Mouse (Mus musculus): ENCODE results near the gene Slc4a7. TPM values are rescaled to one million over a fixed set of nuclear protein-coding genes. Genes with fewer than 3 reads are reported as not detected.
A peak's percentile ranks its signal among the peaks of the same experiment; 100 is the strongest.
"Not testable (repeated sequence)": the region's sequence is repeated elsewhere in the genome, so short reads cannot be mapped to it uniquely, and the experiment has no call there.

Slc4a7 gene
- polyA plus RNA-seq, 1 experiment from 2014 or later = 8.5 TPM

GRCm38 (mm10) chr14:14786979-14787378 is 84.9 kb downstream of the Slc4a7 start:
- H3K27me3 ChIP-seq (replicated peaks; ENCODE audit: control insufficient read depth, insufficient read depth, low read length) = no peaks in the 10 kb centered on the region
- WGBS = 66% methylated on average over 1 of the region's 1 CpGs
- peaks cover 10% of the 10 kb centered on the region; the same call in 1 of the 2 replicates for H3K36me3 ChIP-seq (ENCODE audit: control insufficient read depth, insufficient read depth)
- H3K9me3 ChIP-seq (ENCODE audit: control insufficient read depth) = no peaks in the 10 kb centered on the region
- 0 out of 2 replicates have a peak, but pooled peaks have one; percentile 31 for ATAC-seq
- H3K9ac ChIP-seq (ENCODE audit: low read depth, low read length) = no peak overlapping the region
- no peak overlapping the region for H3K4me3 ChIP-seq (ENCODE audit: low read depth, low read length)
- no peak overlapping the region for H3K27ac ChIP-seq (ENCODE audit: low read depth, low read length)
- 0 out of 2 replicates have a peak, but pooled peaks cover 3% of the 10 kb centered on the region for H3K4me1 ChIP-seq (replicated peaks; ENCODE audit: control insufficient read depth, insufficient read depth, low read length)
- H3K4me2 ChIP-seq (replicated peaks; ENCODE audit: low read depth) = no peak overlapping the region
- peak; percentile 46 for TF ChIP-seq CTCF (IDR thresholded peaks at IDR 0.05; ENCODE audit: low read depth)

DNA sequence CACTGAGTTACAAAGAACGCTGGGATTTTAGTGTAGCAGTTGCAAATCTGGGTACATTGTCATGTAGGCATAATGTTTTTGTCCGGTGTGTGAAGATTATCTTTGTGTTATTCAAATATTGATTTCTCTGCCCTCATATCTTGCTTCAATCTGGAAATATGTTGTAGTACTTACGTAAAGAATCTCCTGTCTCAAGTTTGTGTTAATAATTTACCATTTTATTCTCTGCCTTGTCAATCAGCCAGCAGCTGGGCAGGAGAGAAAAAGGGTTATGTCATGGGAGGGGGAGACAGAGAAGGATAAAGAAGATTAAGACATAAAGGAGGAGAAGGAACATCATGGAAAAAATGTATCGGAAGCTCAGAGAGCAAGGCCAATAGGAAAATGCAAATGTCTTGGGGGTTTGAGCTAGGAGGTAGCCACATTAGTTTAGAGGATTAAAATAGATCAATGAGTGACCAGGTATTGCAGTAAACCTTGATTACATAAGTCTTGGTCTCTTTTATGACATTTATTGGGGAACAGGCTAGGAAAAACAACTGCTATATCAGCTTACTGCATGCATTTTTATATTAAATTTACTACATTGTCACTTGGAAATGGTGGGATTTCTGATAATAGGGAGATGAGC is 87.9 kb downstream of the Slc4a7 start:
- WGBS = 48% methylated on average over 4 of the region's 4 CpGs
- no peak for ATAC-seq

GRCm38 (mm10) chr14:14799861-14800260 is 97.8 kb downstream of the Slc4a7 start:
- WGBS = 68% methylated on average over 5 of the region's 5 CpGs
- no peak overlapping the region for H3K9ac ChIP-seq (ENCODE audit: low read depth, low read length)

More for the DNA sequence above, 87.9 kb downstream of the Slc4a7 start:
- Histone ChIP-seq H3K9me3 (ENCODE audit: control insufficient read depth) (no peaks in the 10 kb centered on the region), H3K4me2 (replicated peaks; ENCODE audit: low read depth) (peak overlapping the region; percentile 6; the same call in 1 of the 2 replicates), H3K9ac (ENCODE audit: low read depth, low read length) (no peak overlapping the region), H3K4me1 (replicated peaks; ENCODE audit: control insufficient read depth, insufficient read depth, low read length) (0 out of 2 replicates have a peak, but pooled peaks cover 3% of the 10 kb centered on the region), H3K36me3 (ENCODE audit: control insufficient read depth, insufficient read depth) (peaks cover 10% of the 10 kb centered on the region; the same call in 1 of the 2 replicates), H3K4me3 (ENCODE audit: low read depth, low read length) (no peak overlapping the region), H3K27me3 (replicated peaks; ENCODE audit: control insufficient read depth, insufficient read depth, low read length) (no peaks in the 10 kb centered on the region), H3K27ac (ENCODE audit: low read depth, low read length) (no peak overlapping the region)
- no peak for TF ChIP-seq CTCF (IDR thresholded peaks at IDR 0.05; ENCODE audit: low read depth)

DNA sequence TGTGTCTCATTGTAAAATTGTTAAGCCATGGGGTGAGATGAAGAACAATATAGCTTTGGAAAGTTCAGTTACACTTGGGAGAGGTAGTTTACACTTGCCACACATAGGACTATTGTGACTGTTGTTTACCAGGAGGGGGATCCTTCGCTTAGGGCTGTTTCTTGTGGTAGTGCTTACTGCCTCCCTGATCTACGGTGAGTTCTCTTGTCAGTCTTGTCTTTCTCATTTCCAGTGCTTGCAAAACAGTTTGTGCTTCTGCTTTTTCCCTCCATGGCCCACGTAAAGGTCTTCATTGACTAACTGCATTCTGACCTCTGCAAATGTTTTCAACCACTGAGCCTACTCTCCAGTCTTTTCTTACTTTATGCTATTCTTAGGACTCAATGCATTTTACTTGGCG is 98.3 kb downstream of the Slc4a7 start:
- Histone ChIP-seq H3K27ac (ENCODE audit: low read depth, low read length) (no peak overlapping the region), H3K27me3 (replicated peaks; ENCODE audit: control insufficient read depth, insufficient read depth, low read length) (no peaks in the 10 kb centered on the region), H3K9ac (ENCODE audit: low read depth, low read length) (no peak overlapping the region), H3K4me2 (replicated peaks; ENCODE audit: low read depth) (no peak overlapping the region), H3K4me3 (ENCODE audit: low read depth, low read length) (no peak overlapping the region), H3K9me3 (ENCODE audit: control insufficient read depth) (no peaks in the 10 kb centered on the region), H3K36me3 (ENCODE audit: control insufficient read depth, insufficient read depth) (no peaks in the 10 kb centered on the region), H3K4me1 (replicated peaks; ENCODE audit: control insufficient read depth, insufficient read depth, low read length) (no peaks in the 10 kb centered on the region)
- no peak for ATAC-seq
- no peak for TF ChIP-seq CTCF (IDR thresholded peaks at IDR 0.05; ENCODE audit: low read depth)
- 88% methylated on average over 4 of the region's 4 CpGs for WGBS

More at GRCm38 (mm10) chr14:14799861-14800260, 97.8 kb downstream of the Slc4a7 start:
- Histone ChIP-seq H3K27ac (ENCODE audit: low read depth, low read length) (no peak overlapping the region), H3K4me1 (replicated peaks; ENCODE audit: control insufficient read depth, insufficient read depth, low read length) (no peaks in the 10 kb centered on the region), H3K4me3 (ENCODE audit: low read depth, low read length) (no peak overlapping the region), H3K4me2 (replicated peaks; ENCODE audit: low read depth) (no peak overlapping the region), H3K9me3 (ENCODE audit: control insufficient read depth) (no peaks in the 10 kb centered on the region), H3K27me3 (replicated peaks; ENCODE audit: control insufficient read depth, insufficient read depth, low read length) (no peaks in the 10 kb centered on the region), H3K36me3 (ENCODE audit: control insufficient read depth, insufficient read depth) (no peaks in the 10 kb centered on the region)
- TF ChIP-seq CTCF (IDR thresholded peaks at IDR 0.05; ENCODE audit: low read depth) = no peak
- no peak for ATAC-seq

DNA sequence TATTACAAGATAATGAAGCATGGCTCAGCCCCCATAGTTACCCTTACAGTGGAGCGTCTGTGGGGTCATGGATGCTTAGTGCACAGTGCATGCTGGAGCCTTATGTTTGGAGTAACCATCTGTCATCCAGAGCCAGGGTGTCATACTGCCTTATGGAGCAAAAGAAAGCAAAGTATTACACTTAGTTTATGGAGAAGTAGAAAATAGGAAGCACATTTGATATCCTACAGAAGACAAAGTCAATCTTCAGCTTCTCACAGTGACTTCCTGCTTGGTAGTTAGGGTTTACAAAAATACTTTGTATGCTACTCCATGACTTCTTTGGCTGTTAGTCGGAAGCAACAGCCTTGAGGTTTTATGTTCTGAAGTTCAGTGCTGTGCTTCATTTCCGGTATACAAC is 98.7 kb downstream of the Slc4a7 start:
- no peak overlapping the region for H3K9ac ChIP-seq (ENCODE audit: low read depth, low read length)
- no peak for ATAC-seq
- no peak overlapping the region for H3K27ac ChIP-seq (ENCODE audit: low read depth, low read length)
- H3K36me3 ChIP-seq (ENCODE audit: control insufficient read depth, insufficient read depth) = no peaks in the 10 kb centered on the region
- no peak overlapping the region for H3K4me3 ChIP-seq (ENCODE audit: low read depth, low read length)
- no peaks in the 10 kb centered on the region for H3K4me1 ChIP-seq (replicated peaks; ENCODE audit: control insufficient read depth, insufficient read depth, low read length)
- no peak for TF ChIP-seq CTCF (IDR thresholded peaks at IDR 0.05; ENCODE audit: low read depth)
- H3K27me3 ChIP-seq (replicated peaks; ENCODE audit: control insufficient read depth, insufficient read depth, low read length) = no peaks in the 10 kb centered on the region
- no peaks in the 10 kb centered on the region for H3K9me3 ChIP-seq (ENCODE audit: control insufficient read depth)
- 87% methylated on average over 3 of the region's 3 CpGs for WGBS
- no peak overlapping the region for H3K4me2 ChIP-seq (replicated peaks; ENCODE audit: low read depth)

DNA sequence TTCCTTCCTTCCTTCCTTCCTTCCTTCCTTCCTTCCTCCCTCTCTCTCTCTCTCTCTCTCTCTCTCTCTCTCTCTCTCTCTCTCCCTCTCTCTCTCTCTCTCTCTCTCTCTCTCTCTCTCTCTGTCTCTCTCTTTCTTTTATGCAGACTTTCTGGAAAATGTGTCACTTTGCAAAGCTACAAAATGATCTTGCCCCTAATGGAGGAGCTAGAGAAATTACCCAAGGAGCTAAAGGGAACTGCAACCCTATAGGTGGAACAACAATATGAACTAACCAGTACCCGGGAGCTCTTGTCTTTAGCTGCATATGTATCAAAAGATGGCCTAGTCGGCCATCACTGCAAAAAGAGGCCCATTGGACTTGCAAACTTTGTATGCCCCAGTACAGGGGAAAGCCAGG is 101.0 kb downstream of the Slc4a7 start, which contains the start of gene Nek10:
Nek10 (plus strand) TSS at position 301 of the 400 bp plus-strand sequence.
- not testable (repeated sequence) for H3K36me3 ChIP-seq (ENCODE audit: control insufficient read depth, insufficient read depth); H3K9me3 ChIP-seq (ENCODE audit: control insufficient read depth); H3K27ac ChIP-seq (ENCODE audit: low read depth, low read length); ATAC-seq; H3K4me1 ChIP-seq (replicated peaks; ENCODE audit: control insufficient read depth, insufficient read depth, low read length); H3K4me2 ChIP-seq (replicated peaks; ENCODE audit: low read depth); H3K9ac ChIP-seq (ENCODE audit: low read depth, low read length); H3K27me3 ChIP-seq (replicated peaks; ENCODE audit: control insufficient read depth, insufficient read depth, low read length); H3K4me3 ChIP-seq (ENCODE audit: low read depth, low read length)
- 100% methylated on average over 1 of the region's 2 CpGs for WGBS

Data from intestine, postnatal 0 days (tissue).